Mouse (Mus musculus) stomach, embryonic 14.5 days (tissue): ENCODE data around the gene Frmpd4. TPM values are rescaled to one million over a fixed set of nuclear protein-coding genes. Genes with fewer than 3 reads are reported as not detected.

Source experiments
- ATAC-seq: fragments of 200-750 bp; cut with Nextera tagmentation; 2 replicates; pipeline ENCODE4 v1.8.0; 2017; ENCODE audit warnings: low read depth, moderate TSS enrichment; ENCODE audit not compliant: insufficient number of reproducible peaks, insufficient read depth, low FRiP score
- H3K27ac ChIP-seq: fragments of 300-500 bp; sonication (generic); 2 replicates; pipeline ENCODE4 v1.5.1; 2014; ENCODE audit warnings: mild to moderate bottlenecking, low read length, moderate library complexity, mixed read lengths
- H3K27me3 ChIP-seq: fragments of 300-500 bp; sonication (generic); 2 replicates; pipeline ENCODE4 v1.6.1; 2014; ENCODE audit warnings: low read length, control low read depth, mixed read lengths; ENCODE audit not compliant: control insufficient read depth, insufficient read depth
- H3K36me3 ChIP-seq: fragments of 300-500 bp; sonication (generic); 2 replicates; pipeline ENCODE4 v1.6.1; 2014; ENCODE audit warnings: mild to moderate bottlenecking, control low read depth, low read length, moderate library complexity, mixed read lengths; ENCODE audit not compliant: control insufficient read depth, insufficient read depth
- H3K4me1 ChIP-seq: fragments of 300-500 bp; sonication (generic); 2 replicates; pipeline ENCODE4 v1.6.1; 2014; ENCODE audit warnings: low read length, control low read depth, mixed read lengths; ENCODE audit not compliant: control insufficient read depth, insufficient read depth
- H3K4me2 ChIP-seq: fragments of 300-500 bp; sonication (generic); replicated peaks from 2 replicates; pipeline ENCODE4 v1.6.1; 2014; ENCODE audit warnings: low read depth, low read length, control low read depth
- H3K4me3 ChIP-seq: fragments of 300-500 bp; sonication (generic); 2 replicates; pipeline ENCODE4 v1.5.1; 2014; ENCODE audit warnings: low read depth, low read length, control low read depth
- H3K9ac ChIP-seq: fragments of 300-500 bp; sonication (generic); replicated peaks from 2 replicates; pipeline ENCODE4 v1.6.1; 2014; ENCODE audit warnings: low read depth, mild to moderate bottlenecking, control low read depth, low read length, moderate library complexity, mixed read lengths
- H3K9me3 ChIP-seq: fragments of 300-500 bp; sonication (generic); 2 replicates; pipeline ENCODE4 v1.6.1; 2016; ENCODE audit warnings: low read depth, low read length, control low read depth; ENCODE audit not compliant: control insufficient read depth
- WGBS: fragments of 180-500 bp; shearing (Covaris S2); extraction: QIAGEN DNeasy Blood & Tissue Kit; methylation state at CpG from one replicate; pipeline ENCODE4 v1.1.7; 2014; 5-methylcytosine and 5-hydroxymethylcytosine counted together
- polyA plus RNA-seq: library from polyadenylated mRNA; unstranded; fragments of >200 nt; fragmentation: Nextera tagmentation; extraction: Ambion mirVana; gene quantifications from 2 replicates; pipeline ENCODE4 v1.2.1, GENCODE M21; 2014

The Frmpd4 gene
- polyA plus RNA-seq, 1 experiment from 2014 or later = 1.0 TPM

GRCm38 (mm10) chrX:167854821-167855220 is 722.2 kb downstream of the Frmpd4 start:
- ATAC-seq = no peak
- Histone ChIP-seq H3K9ac (no peak overlapping the region), H3K4me1 (no peaks in the 10 kb centered on the region), H3K27me3 (no peaks in the 10 kb centered on the region), H3K27ac (no peak overlapping the region), H3K9me3 (no peaks in the 10 kb centered on the region), H3K4me3 (no peak overlapping the region), H3K36me3 (no peaks in the 10 kb centered on the region), H3K4me2 (no peak overlapping the region)
- WGBS = 64% methylated on average over 5 of the region's 5 CpGs

GRCm38 (mm10) chrX:167832543-167832942 is 744.5 kb downstream of the Frmpd4 start:
- Histone ChIP-seq H3K9me3 (no peaks in the 10 kb centered on the region), H3K9ac (no peak overlapping the region), H3K4me1 (no peaks in the 10 kb centered on the region), H3K36me3 (no peaks in the 10 kb centered on the region), H3K4me3 (no peak overlapping the region), H3K4me2 (no peak overlapping the region), H3K27ac (no peak overlapping the region), H3K27me3 (no peaks in the 10 kb centered on the region)
- 66% methylated on average over 2 of the region's 2 CpGs for WGBS
- no peak for ATAC-seq

GRCm38 (mm10) chrX:167828456-167828855 is 748.6 kb downstream of the Frmpd4 start:
- no peaks in the 10 kb centered on the region for H3K36me3 ChIP-seq
- H3K4me2 ChIP-seq = no peak overlapping the region
- no peak overlapping the region for H3K27ac ChIP-seq
- no peak overlapping the region for H3K4me3 ChIP-seq
- H3K4me1 ChIP-seq = no peaks in the 10 kb centered on the region
- ATAC-seq = no peak
- H3K27me3 ChIP-seq = no peaks in the 10 kb centered on the region
- H3K9ac ChIP-seq = no peak overlapping the region
- no peaks in the 10 kb centered on the region for H3K9me3 ChIP-seq

GRCm38 (mm10) chrX:167817363-167817762 is 759.7 kb downstream of the Frmpd4 start:
- Histone ChIP-seq H3K4me2 (no peak overlapping the region), H3K36me3 (no peaks in the 10 kb centered on the region), H3K27ac (no peak overlapping the region), H3K4me3 (no peak overlapping the region), H3K9ac (no peak overlapping the region), H3K4me1 (no peaks in the 10 kb centered on the region), H3K27me3 (no peaks in the 10 kb centered on the region), H3K9me3 (no peaks in the 10 kb centered on the region)
- ATAC-seq = no peak
- 50% methylated on average over 4 of the region's 4 CpGs for WGBS

GRCm38 (mm10) chrX:167810120-167810519 is 766.9 kb downstream of the Frmpd4 start:
- no peak for ATAC-seq
- no peak overlapping the region for H3K9ac ChIP-seq
- H3K4me1 ChIP-seq = no peaks in the 10 kb centered on the region
- WGBS = 67% methylated on average over 2 of the region's 2 CpGs
- H3K4me2 ChIP-seq = no peak overlapping the region
- no peak overlapping the region for H3K27ac ChIP-seq
- H3K4me3 ChIP-seq = no peak overlapping the region
- no peaks in the 10 kb centered on the region for H3K36me3 ChIP-seq
- H3K27me3 ChIP-seq = no peaks in the 10 kb centered on the region
- H3K9me3 ChIP-seq = no peaks in the 10 kb centered on the region

- H3K4me1 ChIP-seq = no peaks in the 10 kb centered on the region
- no peaks in the 10 kb centered on the region for H3K9me3 ChIP-seq
- WGBS = 94% methylated on average over 5 of the region's 5 CpGs
- H3K9ac ChIP-seq = no peak overlapping the region
- H3K27me3 ChIP-seq = no peaks in the 10 kb centered on the region
- no peak for ATAC-seq
- no peak overlapping the region for H3K4me3 ChIP-seq
- no peaks in the 10 kb centered on the region for H3K36me3 ChIP-seq
- H3K27ac ChIP-seq = no peak overlapping the region
- H3K4me2 ChIP-seq = no peak overlapping the region
Observed at GRCm38 (mm10) chrX:167808572-167808971, 768.5 kb downstream of the Frmpd4 start.

- WGBS = 85% methylated on average over 2 of the region's 2 CpGs
- H3K4me2 ChIP-seq = no peak overlapping the region
Observed at GRCm38 (mm10) chrX:167788737-167789136, 788.3 kb downstream of the Frmpd4 start.

GRCm38 (mm10) chrX:167783526-167783925 is 793.5 kb downstream of the Frmpd4 start:
- no peak for ATAC-seq
- H3K36me3 ChIP-seq = no peaks in the 10 kb centered on the region
- no peaks in the 10 kb centered on the region for H3K4me1 ChIP-seq
- no peak overlapping the region for H3K27ac ChIP-seq
- H3K9ac ChIP-seq = no peak overlapping the region
- no peak overlapping the region for H3K4me3 ChIP-seq
- no peaks in the 10 kb centered on the region for H3K9me3 ChIP-seq
- no peaks in the 10 kb centered on the region for H3K27me3 ChIP-seq
- no peak overlapping the region for H3K4me2 ChIP-seq

More at GRCm38 (mm10) chrX:167788737-167789136, 788.3 kb downstream of the Frmpd4 start:
- ATAC-seq = no peak
- no peaks in the 10 kb centered on the region for H3K36me3 ChIP-seq
- no peak overlapping the region for H3K9ac ChIP-seq
- H3K9me3 ChIP-seq = no peaks in the 10 kb centered on the region
- no peak overlapping the region for H3K27ac ChIP-seq
- H3K27me3 ChIP-seq = no peaks in the 10 kb centered on the region; the same call in 1 of the 2 replicates
- H3K4me1 ChIP-seq = no peaks in the 10 kb centered on the region
- no peak overlapping the region for H3K4me3 ChIP-seq

GRCm38 (mm10) chrX:167719564-167719981 is 857.5 kb downstream of the Frmpd4 start:
- H3K4me1 ChIP-seq = no peaks in the 10 kb centered on the region
- no peak overlapping the region for H3K4me2 ChIP-seq
- no peak overlapping the region for H3K9ac ChIP-seq
- H3K36me3 ChIP-seq = no peaks in the 10 kb centered on the region
- 0 out of 2 replicates have a peak, but pooled peaks cover 3% of the 10 kb centered on the region for H3K27me3 ChIP-seq
- WGBS = 78% methylated on average over 3 of the region's 3 CpGs
- H3K27ac ChIP-seq = no peak overlapping the region
- H3K4me3 ChIP-seq = no peak overlapping the region
- no peak for ATAC-seq
- H3K9me3 ChIP-seq = no peaks in the 10 kb centered on the region
